Mouse (Mus musculus) kidney, embryonic 15.5 days (tissue): ENCODE measurements around the gene Ssb. TPM values are rescaled to one million over a fixed set of nuclear protein-coding genes. Genes with fewer than 3 reads are reported as not detected.

Source experiments
- ATAC-seq: fragments of 200-750 bp; cut with Nextera tagmentation; replicated peaks from 2 replicates; pipeline ENCODE4 v1.8.0; 2017; ENCODE audit warnings: moderate TSS enrichment; ENCODE audit not compliant: low FRiP score
- H3K27ac ChIP-seq: fragments of 300-500 bp; sonication (generic); 2 replicates; pipeline ENCODE4 v1.5.1; 2015; ENCODE audit warnings: mild to moderate bottlenecking, inconsistent platforms
- H3K27me3 ChIP-seq: fragments of 300-500 bp; sonication (generic); 2 replicates; pipeline ENCODE4 v1.6.1; 2015; ENCODE audit warnings: inconsistent platforms
- H3K36me3 ChIP-seq: fragments of 300-500 bp; sonication (generic); 2 replicates; pipeline ENCODE4 v1.6.1; 2015; ENCODE audit warnings: inconsistent platforms
- H3K4me1 ChIP-seq: fragments of 300-500 bp; sonication (generic); 2 replicates; pipeline ENCODE4 v1.6.1; 2015; ENCODE audit warnings: inconsistent platforms
- H3K4me2 ChIP-seq: fragments of 300-500 bp; sonication (generic); 2 replicates; pipeline ENCODE4 v1.6.1; 2015; ENCODE audit warnings: moderate library complexity, mild to moderate bottlenecking, inconsistent platforms
- H3K4me3 ChIP-seq: fragments of 300-500 bp; sonication (generic); replicated peaks from 2 replicates; pipeline ENCODE4 v1.5.1; 2015; ENCODE audit warnings: mild to moderate bottlenecking, inconsistent platforms
- H3K9ac ChIP-seq: fragments of 300-500 bp; sonication (generic); 2 replicates; pipeline ENCODE4 v1.6.1; 2015; ENCODE audit warnings: mild to moderate bottlenecking, inconsistent platforms
- H3K9me3 ChIP-seq: fragments of 300-500 bp; sonication (generic); replicated peaks from 2 replicates; pipeline ENCODE4 v1.6.1; 2016; ENCODE audit warnings: inconsistent platforms
- WGBS: fragments of 180-500 bp; shearing (Covaris S2); methylation state at CpG from one replicate; pipeline ENCODE4 v1.1.7; 2015; ENCODE audit warnings: mixed read lengths; 5-methylcytosine and 5-hydroxymethylcytosine counted together
- polyA plus RNA-seq: library from polyadenylated mRNA; unstranded; fragments of >200 nt; fragmentation: Nextera tagmentation; extraction: Ambion mirVana; gene quantifications from 2 replicates; pipeline ENCODE4 v1.2.1, GENCODE M21; 2015

Ssb gene
- polyA plus RNA-seq: 356 and 389 TPM in 2 replicates

- Histone ChIP-seq H3K4me3 (peak within 1 kb of the TSS; percentile 94), H3K27me3 (no peaks in the 10 kb centered on the region), H3K36me3 (peaks cover 22% of the 10 kb centered on the region), H3K9me3 (no peaks in the 10 kb centered on the region), H3K4me1 (peaks cover 16% of the 10 kb centered on the region; the same call in 1 of the 2 replicates), H3K9ac (peak within 1 kb of the TSS; percentile 100), H3K27ac (peak within 1 kb of the TSS; percentile 93), H3K4me2 (peak within 1 kb of the TSS; percentile 71)
- peak; percentile 95 for ATAC-seq
- under 1% methylated on average over 66 of the region's 66 CpGs for WGBS
These were observed at the start of gene Ssb for GRCm38 (mm10) chr2:69861485-69862091. Gene Ssb, plus strand, starts transcription at chr2:69861562.

- H3K4me3 ChIP-seq: no peak overlapping the region
- no peak overlapping the region for H3K4me2 ChIP-seq
- no peaks in the 10 kb centered on the region for H3K36me3 ChIP-seq
- peaks cover 4% of the 10 kb centered on the region; the same call in 1 of the 2 replicates for H3K4me1 ChIP-seq
- no peaks in the 10 kb centered on the region for H3K27me3 ChIP-seq
- H3K27ac ChIP-seq: no peak overlapping the region
- H3K9ac ChIP-seq: no peak overlapping the region
- WGBS: 68% methylated on average over 5 of the region's 5 CpGs
- ATAC-seq: no peak
- H3K9me3 ChIP-seq: 0 out of 2 replicates have a peak, but pooled peaks cover 3% of the 10 kb centered on the region
These were observed 44.8 kb upstream of the Ssb start for GRCm38 (mm10) chr2:69816575-69816974.

- WGBS: 83% methylated on average over 9 of the region's 9 CpGs
- peaks cover 9% of the 10 kb centered on the region; the same call in 1 of the 2 replicates for H3K4me1 ChIP-seq
- no peak overlapping the region for H3K4me2 ChIP-seq
- no peaks in the 10 kb centered on the region for H3K36me3 ChIP-seq
- no peak overlapping the region for H3K4me3 ChIP-seq
- no peak for ATAC-seq
- no peak overlapping the region for H3K27ac ChIP-seq
- 0 out of 2 replicates have a peak, but pooled peaks cover 1% of the 10 kb centered on the region for H3K9me3 ChIP-seq
- H3K27me3 ChIP-seq: no peaks in the 10 kb centered on the region
- no peak overlapping the region for H3K9ac ChIP-seq
These were observed 42.8 kb upstream of the Ssb start for GRCm38 (mm10) chr2:69818350-69819085.

- ATAC-seq: no peak
- Histone ChIP-seq H3K9ac (no peak overlapping the region), H3K4me1 (peaks cover 14% of the 10 kb centered on the region; the same call in 1 of the 2 replicates), H3K36me3 (peaks cover 9% of the 10 kb centered on the region; the same call in 1 of the 2 replicates), H3K27ac (no peak overlapping the region), H3K4me2 (no peak overlapping the region), H3K9me3 (no peaks in the 10 kb centered on the region), H3K27me3 (no peaks in the 10 kb centered on the region), H3K4me3 (no peak overlapping the region)
- WGBS: 72% methylated on average over 1 of the region's 1 CpGs
These were observed 41.2 kb upstream of the Ssb start for GRCm38 (mm10) chr2:69820201-69820600.

GRCm38 (mm10) chr2:69821711-69822110 lies 39.7 kb upstream of the Ssb start, which contains the start of gene Klhl23:
Gene Klhl23, plus strand, starts transcription at chr2:69821944.
- ATAC-seq: no peak
- Histone ChIP-seq H3K27me3 (no peaks in the 10 kb centered on the region), H3K27ac (peak within 1 kb of the TSS; percentile 97), H3K9ac (peak within 1 kb of the TSS; percentile 94), H3K4me3 (peak within 1 kb of the TSS; percentile 91), H3K9me3 (no peaks in the 10 kb centered on the region), H3K4me1 (peaks cover 23% of the 10 kb centered on the region), H3K36me3 (peaks cover 19% of the 10 kb centered on the region; the same call in 1 of the 2 replicates), H3K4me2 (peak within 1 kb of the TSS; percentile 90)
- WGBS: 6% methylated on average over 8 of the region's 8 CpGs

GRCm38 (mm10) chr2:69822361-69823128 lies 38.8 kb upstream of the Ssb start:
- WGBS: under 1% methylated on average over 66 of the region's 80 CpGs
- peak overlapping the region; percentile 91 for H3K4me3 ChIP-seq
- H3K27me3 ChIP-seq: no peaks in the 10 kb centered on the region
- H3K4me1 ChIP-seq: peaks cover 23% of the 10 kb centered on the region
- H3K36me3 ChIP-seq: peaks cover 21% of the 10 kb centered on the region; the same call in 1 of the 2 replicates
- H3K27ac ChIP-seq: peak overlapping the region; percentile 97
- H3K9ac ChIP-seq: peak overlapping the region; percentile 94
- H3K9me3 ChIP-seq: no peaks in the 10 kb centered on the region
- H3K4me2 ChIP-seq: peak overlapping the region; percentile 90
- ATAC-seq: peak; percentile 86

- H3K9ac ChIP-seq: peak overlapping the region; percentile 94
- H3K27ac ChIP-seq: peak overlapping the region; percentile 97
- 2% methylated on average over 45 of the region's 45 CpGs for WGBS
- peaks cover 23% of the 10 kb centered on the region; the same call in 1 of the 2 replicates for H3K36me3 ChIP-seq
- H3K4me2 ChIP-seq: peak overlapping the region; percentile 90
- no peaks in the 10 kb centered on the region for H3K27me3 ChIP-seq
- peak; percentile 86 for ATAC-seq
- H3K4me3 ChIP-seq: peak overlapping the region; percentile 91
- no peaks in the 10 kb centered on the region for H3K9me3 ChIP-seq
- H3K4me1 ChIP-seq: peaks cover 23% of the 10 kb centered on the region
These were observed 38.2 kb upstream of the Ssb start for GRCm38 (mm10) chr2:69823129-69823677.

GRCm38 (mm10) chr2:69825898-69826297 lies 35.5 kb upstream of the Ssb start:
- H3K27me3 ChIP-seq: no peaks in the 10 kb centered on the region
- no peaks in the 10 kb centered on the region for H3K9me3 ChIP-seq
- peaks cover 21% of the 10 kb centered on the region for H3K4me1 ChIP-seq
- H3K4me3 ChIP-seq: no peak overlapping the region
- H3K27ac ChIP-seq: 0 out of 2 replicates have a peak overlapping the region, but pooled peaks have one; percentile 45
- 84% methylated on average over 10 of the region's 10 CpGs for whole genome bisulfite sequencing
- ATAC-seq: no peak
- peaks cover 48% of the 10 kb centered on the region for H3K36me3 ChIP-seq
- H3K4me2 ChIP-seq: no peak overlapping the region
- 0 out of 2 replicates have a peak overlapping the region, but pooled peaks have one; percentile 4 for H3K9ac ChIP-seq

- H3K4me3 ChIP-seq: no peak overlapping the region
- no peaks in the 10 kb centered on the region for H3K9me3 ChIP-seq
- no peak overlapping the region for H3K9ac ChIP-seq
- peaks cover 53% of the 10 kb centered on the region for H3K36me3 ChIP-seq
- ATAC-seq: no peak
- no peak overlapping the region for H3K4me2 ChIP-seq
- H3K27me3 ChIP-seq: no peaks in the 10 kb centered on the region
- 0 out of 2 replicates have a peak overlapping the region, but pooled peaks have one; percentile 45 for H3K27ac ChIP-seq
- WGBS: 40% methylated on average over 2 of the region's 2 CpGs
- peaks cover 20% of the 10 kb centered on the region for H3K4me1 ChIP-seq
These were observed 35.0 kb upstream of the Ssb start for GRCm38 (mm10) chr2:69826380-69826779.

GRCm38 (mm10) chr2:69828031-69828430 lies 33.3 kb upstream of the Ssb start:
- Histone ChIP-seq H3K36me3 (peaks cover 66% of the 10 kb centered on the region), H3K27me3 (no peaks in the 10 kb centered on the region), H3K4me3 (no peak overlapping the region), H3K27ac (no peak overlapping the region), H3K4me2 (no peak overlapping the region), H3K9ac (no peak overlapping the region), H3K4me1 (peaks cover 17% of the 10 kb centered on the region; the same call in 1 of the 2 replicates), H3K9me3 (no peaks in the 10 kb centered on the region)
- ATAC-seq: no peak
- 34% methylated on average over 7 of the region's 7 CpGs for WGBS

- H3K27me3 ChIP-seq: no peaks in the 10 kb centered on the region
- no peaks in the 10 kb centered on the region for H3K9me3 ChIP-seq
- WGBS: 99% methylated on average over 2 of the region's 2 CpGs
- H3K4me2 ChIP-seq: no peak overlapping the region
- H3K4me1 ChIP-seq: peaks cover 10% of the 10 kb centered on the region; the same call in 1 of the 2 replicates
- H3K9ac ChIP-seq: no peak overlapping the region
- no peak for ATAC-seq
- peaks cover 77% of the 10 kb centered on the region for H3K36me3 ChIP-seq
- H3K4me3 ChIP-seq: no peak overlapping the region
- H3K27ac ChIP-seq: no peak overlapping the region
These were observed 31.7 kb upstream of the Ssb start for GRCm38 (mm10) chr2:69829680-69830079.
